23 mouse cellular contexts compared by ENCODE assay signal in genomic region chr5:115975672-115976071, GRCm38 (mm10). TPM values are rescaled to one million over a fixed set of nuclear protein-coding genes. Genes with fewer than 3 reads are reported as not detected.
A peak's percentile ranks its signal among the peaks of the same experiment; 100 is the strongest.
DNase-seq lines count a peak whose midpoint lies in the region; ATAC-seq and TF ChIP-seq lines count a peak whose summit lies in the region.
"Had no signal": no experiment of that assay in that cellular context is flagged by ENCODE, and none has a peak within 500 bp of the region (broad histone marks: within the 10 kb centered on the region; RNA-seq: fewer than 3 reads in every experiment).

No protein-coding gene starts in this region.

- no peak for TF ChIP-seq POLR2A in lung, adult 2 months (IDR thresholded peaks at IDR 0.05; ENCODE audit: borderline replicate concordance, extremely low read depth, low read depth, low read length)

- peaks cover 15% of the 10 kb centered on the region for H3K4me1 ChIP-seq in lung, adult 2 months (ENCODE audit: control insufficient read depth, insufficient read depth, low read length)
- H3K4me1 ChIP-seq in stomach, embryonic 16.5 days (ENCODE audit: control insufficient read depth, insufficient read depth, low read length): 0 out of 2 replicates have a peak, but pooled peaks cover 4% of the 10 kb centered on the region
- H3K4me1 ChIP-seq: embryonic facial prominence, embryonic 15.5 days; forebrain, embryonic 15.5 days; neural tube, embryonic 12.5 days had no signal

- H3K9ac ChIP-seq in stomach, embryonic 16.5 days (ENCODE audit: low read length): no peak overlapping the region
- H3K9ac ChIP-seq: embryonic facial prominence, embryonic 15.5 days; forebrain, embryonic 15.5 days; hindbrain, embryonic 15.5 days; liver, embryonic 14.5 days; neural tube, embryonic 12.5 days had no signal

- H3K27me3 ChIP-seq in stomach, embryonic 16.5 days (ENCODE audit: control insufficient read depth, insufficient read depth, low read length): no peaks in the 10 kb centered on the region
- H3K27me3 ChIP-seq: embryonic facial prominence, embryonic 15.5 days; forebrain, embryonic 15.5 days; hindbrain, embryonic 15.5 days; megakaryocyte, embryonic 14.5 days; neural tube, embryonic 12.5 days had no signal

- no peak overlapping the region for H3K4me3 ChIP-seq in lung, adult 2 months (replicated peaks; ENCODE audit: extremely low read depth, low read depth, low read length)
- H3K4me3 ChIP-seq in stomach, embryonic 16.5 days (replicated peaks; ENCODE audit: low read length): no peak overlapping the region
- H3K4me3 ChIP-seq: embryonic facial prominence, embryonic 15.5 days; forebrain, embryonic 15.5 days; hindbrain, embryonic 15.5 days; left cerebral cortex, adult 2 months; megakaryocyte, embryonic 14.5 days; neural tube, embryonic 12.5 days had no signal

- H3K36me3 ChIP-seq in stomach, embryonic 16.5 days (ENCODE audit: control insufficient read depth, insufficient read depth, low read length): peaks cover 4% of the 10 kb centered on the region; the same call in 1 of the 2 replicates

- WGBS in lung, adult 2 months: 57% methylated on average over 10 of the region's 10 CpGs
- 74% methylated on average over 10 of the region's 10 CpGs for WGBS in stomach, embryonic 16.5 days

- peak; percentile 29; the same call in 1 of the 2 replicates for TF ChIP-seq CTCF in lung, adult 2 months (IDR thresholded peaks at IDR 0.05; ENCODE audit: insufficient read depth, low read length)

- no peak for ATAC-seq in stomach, embryonic 16.5 days (ENCODE audit: insufficient read depth, low FRiP score)
- ATAC-seq: activated CD4-positive, CD25-positive, alpha-beta regulatory T cell, adult 4 months; forebrain, embryonic 15.5 days had no signal

- H3K4me2 ChIP-seq in stomach, embryonic 16.5 days (ENCODE audit: low read depth, low read length): no peak overlapping the region
- H3K4me2 ChIP-seq: embryonic facial prominence, embryonic 15.5 days; forebrain, embryonic 15.5 days; heart, embryonic 11.5 days; hindbrain, embryonic 15.5 days; neural tube, embryonic 12.5 days had no signal

- peak overlapping the region; percentile 13; the same call in 1 of the 2 replicates for H3K27ac ChIP-seq in stomach, embryonic 16.5 days (ENCODE audit: low read length)
- H3K27ac ChIP-seq: embryonic facial prominence, embryonic 15.5 days; forebrain, embryonic 15.5 days; hindbrain, embryonic 15.5 days; left cerebral cortex, adult 2 months; liver, embryonic 14.5 days; neural tube, embryonic 12.5 days had no signal

- no peak for DNase-seq in lung, adult 2 months
- DNase-seq in lung, postnatal 14 days: no peak
- peak; percentile 5 for DNase-seq in NIH3T3 (ENCODE audit: low read depth)
- peak; percentile 53 for DNase-seq in adrenal gland, postnatal 10 days
- DNase-seq in cerebellum, postnatal 4 days (ENCODE audit: low spot score in 2 of 2): no peak
- no peak for DNase-seq in frontal cortex, postnatal 36 days (ENCODE audit: low spot score in 2 of 2)
- DNase-seq: cerebellum, adult 8-10 months; cerebellum, postnatal 36 days; gastrocnemius, postnatal 10 days; kidney, postnatal 36 days; lung, postnatal 36 days; midbrain, embryonic 14.5 days; thymus, postnatal 14 days had no signal

- no peaks in the 10 kb centered on the region for H3K9me3 ChIP-seq in stomach, embryonic 16.5 days (replicated peaks; ENCODE audit: control insufficient read depth, low read length)
- H3K9me3 ChIP-seq: embryonic facial prominence, embryonic 15.5 days; forebrain, embryonic 15.5 days; hindbrain, embryonic 15.5 days; megakaryocyte, embryonic 14.5 days; neural tube, embryonic 12.5 days had no signal

RNA-seq across cellular contexts. Expression of gene Prkab1, which starts 48.6 kb away (rescaled TPM):
- 77.3 and 92.5 TPM in 2 replicates for polyA plus RNA-seq in lung, adult 2 months (2012; rRNA removed)
- total RNA-seq in adrenal gland, postnatal 10 days (2021): 10 to 100 TPM; 57.5 to 58.1 TPM
- polyA plus RNA-seq in stomach, embryonic 16.5 days (2015; fragmentation: Nextera tagmentation; extraction: Ambion mirVana): 71.1 and 75.5 TPM in 2 replicates

Comparison
In these comparisons a context has a peak if more than half of its experiments do, and no peak if none do; other contexts are left out.
1. DNase-seq: peak in NIH3T3 (single experiment) and adrenal gland, postnatal 10 days (single experiment); none in lung, adult 2 months (single experiment), lung, postnatal 14 days (single experiment), cerebellum, postnatal 4 days (0 of 2) and frontal cortex, postnatal 36 days (0 of 2).